Mouse (Mus musculus) testis, adult 2 months (tissue): ENCODE data around the gene Guca2a.

Source experiments
- CTCF ChIP-seq: fragments of 200-500 bp; IDR thresholded peaks from 2 replicates; pipeline ENCODE4 v1.5.1; 2012; ENCODE audit warnings: low read depth, mild to moderate bottlenecking, inconsistent platforms, low read length, moderate library complexity; ENCODE audit not compliant: control insufficient read depth, insufficient read depth, insufficient replicate concordance
- POLR2A ChIP-seq: fragments of 200-500 bp; IDR thresholded peaks from 2 replicates; pipeline ENCODE4 v1.6.1; 2012; ENCODE audit warnings: low read depth, mild to moderate bottlenecking, inconsistent platforms, low read length, moderate library complexity; ENCODE audit not compliant: control insufficient read depth

- TF ChIP-seq CTCF = no peak
- no peak for TF ChIP-seq POLR2A
Observed at GRCm38 (mm10) chr4:119633342-119633741, 4.2 kb upstream of the Guca2a start.
